Mouse (Mus musculus) ovary, adult 10 weeks (tissue): ENCODE measurements around the gene Oas1d. TPM values are rescaled to one million over a fixed set of nuclear protein-coding genes. Genes with fewer than 3 reads are reported as not detected.

Experiments
- polyA plus RNA-seq: library from polyadenylated mRNA; stranded (reverse); fragments of 350-450 nt; fragmentation: Illumina TruSeq; extraction: RNeasy Lipid Tissue Mini Kit (QIAGEN cat#74804); gene quantifications from one replicate; pipeline ENCODE4 v1.2.3, GENCODE M21; 2014

The Oas1d gene
- polyA plus RNA-seq: 3.2 TPM

DNA sequence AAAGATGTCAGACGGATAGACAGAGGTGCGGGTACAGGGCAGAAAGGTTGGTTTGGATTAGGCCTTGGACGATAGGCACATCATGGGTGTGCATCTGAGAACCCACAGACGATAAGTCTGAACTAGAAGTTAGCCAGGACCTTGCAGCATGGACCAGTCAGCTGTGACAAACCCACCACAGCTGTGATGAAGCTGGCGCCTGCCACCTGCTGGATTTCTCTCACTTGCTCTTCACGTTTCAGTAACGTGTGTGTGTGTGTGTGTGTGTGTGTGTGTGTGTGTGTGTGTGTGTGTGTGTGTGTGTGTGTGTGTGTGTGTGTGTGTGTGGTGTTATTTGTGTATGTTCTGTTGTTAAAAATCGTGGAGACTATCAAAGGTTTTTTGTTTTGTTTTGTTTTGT is at the start of gene Oas1d:
TSS of gene Oas1d (plus strand) at position 333 of the 400 bp plus-strand sequence.

DNA sequence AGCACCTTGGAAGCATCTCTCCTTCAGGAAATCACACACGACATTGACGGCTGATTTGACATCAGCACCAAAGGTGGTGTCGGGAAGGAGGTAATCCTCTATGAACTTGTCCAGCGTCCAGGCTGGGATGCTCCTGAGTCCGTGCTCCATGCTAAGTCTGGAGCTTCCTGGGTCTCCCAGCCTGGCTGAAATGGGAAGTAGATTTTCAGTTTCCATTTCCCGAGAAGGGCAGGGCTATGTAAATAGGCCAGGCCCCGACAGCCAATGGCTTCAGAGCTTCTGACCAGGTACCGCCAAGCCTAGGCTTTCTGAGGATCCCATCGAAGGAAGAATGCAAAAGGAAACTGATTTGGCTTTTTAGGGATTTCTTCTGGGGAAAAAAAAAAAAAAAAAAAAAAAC is 26.9 kb upstream of the Oas1d start, which contains the start of gene Oas1g:
TSS of gene Oas1g (minus strand) at position 201 of the 400 bp plus-strand sequence.

DNA sequence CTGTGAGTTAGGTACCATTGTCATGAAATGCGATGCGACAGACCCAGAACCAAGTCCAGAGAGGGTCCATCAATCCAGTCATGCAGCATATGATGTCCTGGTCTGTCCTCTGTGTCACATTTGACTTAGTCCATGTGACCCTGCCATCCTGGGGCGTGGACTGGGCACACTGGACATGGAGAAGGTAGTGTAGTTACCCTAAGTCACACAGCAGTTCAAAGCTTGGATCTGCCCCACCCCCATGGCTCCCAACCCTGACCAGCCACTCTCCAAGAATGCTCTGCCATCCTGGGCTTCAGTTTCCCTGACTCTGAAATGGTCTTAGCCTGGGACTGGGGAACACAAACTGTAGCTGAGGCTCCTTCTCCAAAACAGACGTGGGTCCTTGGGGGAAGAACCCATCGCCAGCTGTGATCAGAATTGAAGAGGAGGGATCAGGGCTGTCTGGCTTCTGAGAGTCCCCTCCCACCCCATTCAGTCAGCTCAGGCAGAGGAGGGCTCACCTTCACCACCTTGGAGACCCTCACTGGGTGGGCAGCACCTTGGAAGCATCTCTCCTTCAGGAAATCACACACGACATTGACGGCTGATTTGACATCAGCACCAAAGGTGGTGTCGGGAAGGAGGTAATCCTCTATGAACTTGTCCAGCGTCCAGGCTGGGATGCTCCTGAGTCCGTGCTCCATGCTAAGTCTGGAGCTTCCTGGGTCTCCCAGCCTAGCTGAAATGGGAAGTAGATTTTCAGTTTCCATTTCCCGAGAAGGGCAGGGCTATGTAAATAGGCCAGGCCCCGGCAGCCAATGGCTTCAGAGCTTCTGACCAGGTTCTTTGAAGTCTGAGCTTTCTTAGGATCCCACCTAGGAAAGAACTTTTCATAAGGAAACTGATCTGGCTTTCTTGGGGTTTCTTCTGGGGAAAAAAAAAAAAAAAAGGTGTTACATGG is 7.3 kb upstream of the Oas1d start, which contains the start of gene Oas1a:
TSS of gene Oas1a (minus strand) at position 731 of the 943 bp plus-strand sequence.

Other genes with a start within 250 kb of the Oas1d start
- 0.34 TPM for gene Dtx1, start 202.6 kb upstream of the Oas1d start, polyA plus RNA-seq
- gene Oas2, start 164.7 kb upstream of the Oas1d start, polyA plus RNA-seq: 0.68 TPM
- gene Oas3, start 136.9 kb upstream of the Oas1d start, polyA plus RNA-seq: 0.26 TPM
- 6.4 TPM for gene Oas1e, start 119.0 kb upstream of the Oas1d start, polyA plus RNA-seq
- 6.7 TPM for gene Oas1c, start 102.0 kb upstream of the Oas1d start, polyA plus RNA-seq
- not detected for gene Oas1f, start 67.2 kb upstream of the Oas1d start, polyA plus RNA-seq
- gene Oas1h, start 53.1 kb upstream of the Oas1d start, polyA plus RNA-seq: 9.7 TPM
- not detected for gene Oas1g, start 26.9 kb upstream of the Oas1d start, polyA plus RNA-seq
- gene Oas1a, start 7.0 kb upstream of the Oas1d start, polyA plus RNA-seq: 1.1 TPM
- gene Rph3a, start 95.6 kb downstream of the Oas1d start, polyA plus RNA-seq: 0.77 TPM